Comparison of ENCODE assay signal across 27 mouse cellular contexts in genomic region chr17:14118863-14119262, GRCm38 (mm10). TPM values are rescaled to one million over a fixed set of nuclear protein-coding genes. Genes with fewer than 3 reads are reported as not detected.
DNase-seq lines count a peak whose midpoint lies in the region; ATAC-seq lines count a peak whose summit lies in the region.
"Had no signal": no experiment of that assay in that cellular context is flagged by ENCODE, and none has a peak within 500 bp of the region (broad histone marks: within the 10 kb centered on the region; RNA-seq: fewer than 3 reads in every experiment).

No protein-coding gene starts in this region.

- no peaks in the 10 kb centered on the region for H3K27me3 ChIP-seq in heart, embryonic 11.5 days (ENCODE audit: control insufficient read depth, insufficient read depth, low read length)
- H3K27me3 ChIP-seq: embryonic facial prominence, embryonic 13.5 days; embryonic facial prominence, embryonic 15.5 days; forebrain, embryonic 12.5 days had no signal

- DNase-seq in heart, adult 11 months = peak; percentile 28
- no peak for DNase-seq in heart, postnatal 10 days
- no peak for DNase-seq in heart, postnatal 4 days
- DNase-seq: adrenal gland, adult 2 months; adrenal gland, postnatal 10 days; adrenal gland, postnatal 25 days; cerebellum, adult 11 months; cerebellum, adult 18-20 months; cerebellum, adult 8-10 months; cerebellum, adult 9-11 months; cerebellum, postnatal 14 days; cerebellum, postnatal 36 days had no signal

- intact Hi-C loops in heart, postnatal 10 days (cut with DNase I) = loop anchor here (10.0 kb wide), 1 partner anchor 396 kb away; no protein-coding TSS in a partner anchor

- H3K9ac ChIP-seq in heart, embryonic 11.5 days (ENCODE audit: low read depth, low read length) = no peak overlapping the region
- H3K9ac ChIP-seq: embryonic facial prominence, embryonic 13.5 days; embryonic facial prominence, embryonic 15.5 days; forebrain, embryonic 12.5 days had no signal

- no peak overlapping the region for H3K27ac ChIP-seq in heart, embryonic 11.5 days (ENCODE audit: low read depth, low read length)
- H3K27ac ChIP-seq: embryonic facial prominence, embryonic 13.5 days; embryonic facial prominence, embryonic 15.5 days; forebrain, embryonic 10.5 days; forebrain, embryonic 12.5 days had no signal

- 13% methylated on average over 3 of the region's 3 CpGs for WGBS in heart, embryonic 11.5 days (ENCODE audit: insufficient replicate concordance)

- H3K4me1 ChIP-seq in heart, embryonic 11.5 days (ENCODE audit: control insufficient read depth, insufficient read depth, low read length) = peaks cover 7% of the 10 kb centered on the region; the same call in 1 of the 2 replicates
- H3K4me1 ChIP-seq: embryonic facial prominence, embryonic 13.5 days; embryonic facial prominence, embryonic 15.5 days; forebrain, embryonic 10.5 days; forebrain, embryonic 12.5 days had no signal

- no peaks in the 10 kb centered on the region for H3K9me3 ChIP-seq in heart, embryonic 11.5 days (replicated peaks; ENCODE audit: control insufficient read depth, low read length)
- H3K9me3 ChIP-seq: embryonic facial prominence, embryonic 13.5 days; embryonic facial prominence, embryonic 15.5 days; forebrain, embryonic 10.5 days; forebrain, embryonic 12.5 days had no signal

- H3K36me3 ChIP-seq in heart, embryonic 11.5 days (ENCODE audit: control insufficient read depth, insufficient read depth, low read length) = no peaks in the 10 kb centered on the region
- H3K36me3 ChIP-seq: embryonic facial prominence, embryonic 13.5 days; embryonic facial prominence, embryonic 15.5 days; forebrain, embryonic 10.5 days; forebrain, embryonic 12.5 days had no signal

- H3K4me3 ChIP-seq in heart, embryonic 11.5 days (ENCODE audit: low read depth, low read length) = no peak overlapping the region
- H3K4me3 ChIP-seq: embryonic facial prominence, embryonic 13.5 days; embryonic facial prominence, embryonic 15.5 days; erythroblast, embryonic 14.5 days; forebrain, embryonic 10.5 days; forebrain, embryonic 12.5 days had no signal

- ATAC-seq in heart, embryonic 11.5 days (replicated peaks; ENCODE audit: insufficient number of reproducible peaks, low FRiP score, low TSS enrichment) = peak; percentile 61; the same call in 1 of the 2 replicates
- ATAC-seq: forebrain, embryonic 14.5 days; forebrain, embryonic 16.5 days had no signal

- no peak overlapping the region for H3K4me2 ChIP-seq in heart, embryonic 11.5 days
- H3K4me2 ChIP-seq: embryonic facial prominence, embryonic 13.5 days; embryonic facial prominence, embryonic 15.5 days; forebrain, embryonic 12.5 days had no signal

RNA-seq across cellular contexts. Expression of gene Gm7358, which starts 59.5 kb away (rescaled TPM):
- total RNA-seq in heart, postnatal 10 days (2021) = not detected
- polyA plus RNA-seq in heart, embryonic 11.5 days (2014; fragmentation: Nextera tagmentation; extraction: Ambion mirVana) = not detected in 2 replicates
- not detected for total RNA-seq in heart, postnatal 4 days (2021)
- total RNA-seq: adrenal gland, adult 2 months; adrenal gland, postnatal 10 days; adrenal gland, postnatal 25 days; adrenal gland, postnatal 4 days; common myeloid progenitor, adult 5-6 weeks; ES-E14; MEL had no signal
- polyA plus RNA-seq: adrenal gland, adult 2 months; brain, embryonic 14.5 days; C2C12; embryonic facial prominence, embryonic 11.5 days; embryonic facial prominence, embryonic 13.5 days; embryonic facial prominence, embryonic 15.5 days; erythroblast, embryonic 14.5 days; forebrain, embryonic 10.5 days; forebrain, embryonic 12.5 days; forebrain, embryonic 14.5 days; forebrain, embryonic 16.5 days had no signal
